Comparison of ENCODE assay signal across 13 mouse cellular contexts in the genomic region with DNA sequence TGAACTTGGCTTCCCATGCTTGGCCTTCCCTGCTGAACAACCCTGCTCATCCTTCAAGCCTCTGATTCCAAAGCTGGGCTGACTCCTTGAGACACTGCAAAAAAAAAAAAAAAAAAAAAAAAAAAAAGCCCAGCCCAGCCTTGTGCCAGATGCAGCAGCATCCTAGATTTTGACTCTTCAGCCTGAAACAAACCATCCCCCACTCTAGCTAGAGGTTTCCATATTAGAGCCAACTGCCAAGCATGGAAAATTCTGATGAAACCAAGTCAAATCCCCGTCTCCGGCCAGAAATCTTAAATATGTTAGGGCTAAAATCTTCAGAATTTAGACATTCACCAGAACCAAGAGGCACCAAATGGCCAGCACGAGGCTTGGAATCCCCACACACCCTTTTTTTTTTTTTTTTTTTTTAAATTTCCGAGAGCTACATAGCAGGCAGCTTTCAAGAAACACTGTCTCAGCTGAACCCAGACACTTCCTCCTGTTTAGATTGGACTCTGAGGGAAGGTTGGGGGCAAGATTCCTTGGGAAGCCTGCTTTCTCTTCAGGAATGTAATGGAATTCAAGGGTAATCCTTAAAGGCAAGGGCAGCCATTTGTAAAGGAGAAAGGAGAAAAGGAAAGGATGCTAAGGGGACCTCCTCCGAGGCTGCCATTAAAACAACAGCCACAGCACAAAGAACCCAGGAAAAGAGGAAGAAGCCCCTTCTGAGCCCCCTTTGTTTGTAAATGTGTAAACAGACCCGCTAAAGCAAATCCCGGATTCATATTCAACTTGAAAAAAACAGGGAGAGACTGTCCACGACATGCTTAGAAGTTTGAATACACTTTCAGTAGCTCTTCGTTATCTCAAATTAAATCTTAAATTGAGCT.
DNase-seq lines count a peak whose midpoint lies in the region; ATAC-seq lines count a peak whose summit lies in the region.
"Had no signal": no experiment of that assay in that cellular context is flagged by ENCODE, and none has a peak within 500 bp of the region (broad histone marks: within the 10 kb centered on the region; RNA-seq: fewer than 3 reads in every experiment).

No protein-coding gene starts in this region.

- WGBS in heart, embryonic 13.5 days = 36% methylated on average over 9 of the region's 9 CpGs
- 16% methylated on average over 9 of the region's 9 CpGs for WGBS in midbrain, embryonic 12.5 days
- WGBS in midbrain, embryonic 16.5 days = 14% methylated on average over 9 of the region's 9 CpGs
- WGBS in intestine, embryonic 16.5 days = 25% methylated on average over 9 of the region's 9 CpGs

- no peaks in the 10 kb centered on the region for H3K9me3 ChIP-seq in heart, embryonic 13.5 days
- H3K9me3 ChIP-seq in midbrain, embryonic 12.5 days = no peaks in the 10 kb centered on the region
- no peaks in the 10 kb centered on the region for H3K9me3 ChIP-seq in midbrain, embryonic 16.5 days (replicated peaks; ENCODE audit: control insufficient read depth, low read length, poor library complexity, severe bottlenecking)
- no peaks in the 10 kb centered on the region for H3K9me3 ChIP-seq in intestine, embryonic 16.5 days (ENCODE audit: control insufficient read depth, low read length)

- no peak overlapping the region for H3K4me3 ChIP-seq in heart, embryonic 13.5 days
- no peak overlapping the region for H3K4me3 ChIP-seq in midbrain, embryonic 12.5 days
- no peak overlapping the region for H3K4me3 ChIP-seq in midbrain, embryonic 16.5 days (ENCODE audit: low read depth, low read length)
- H3K4me3 ChIP-seq in intestine, embryonic 16.5 days (ENCODE audit: low read length) = no peak overlapping the region

- ATAC-seq in heart, embryonic 13.5 days (ENCODE audit: extremely low read depth, insufficient number of reproducible peaks, low FRiP score, low TSS enrichment) = no peak
- ATAC-seq in midbrain, embryonic 12.5 days (ENCODE audit: low FRiP score, low read depth) = no peak
- no peak for ATAC-seq in midbrain, embryonic 16.5 days
- ATAC-seq in intestine, embryonic 16.5 days = peak; percentile 55
- ATAC-seq: CD4-positive, CD25-positive, alpha-beta regulatory T cell, adult 4 months had no signal

- H3K27me3 ChIP-seq in heart, embryonic 13.5 days (replicated peaks) = no peaks in the 10 kb centered on the region
- peaks cover 35% of the 10 kb centered on the region for H3K27me3 ChIP-seq in midbrain, embryonic 12.5 days
- H3K27me3 ChIP-seq in midbrain, embryonic 16.5 days (ENCODE audit: control insufficient read depth, insufficient read depth, low read depth, low read length) = no peaks in the 10 kb centered on the region; the same call in 1 of the 2 replicates
- no peaks in the 10 kb centered on the region for H3K27me3 ChIP-seq in intestine, embryonic 16.5 days (replicated peaks; ENCODE audit: control insufficient read depth, insufficient read depth, low read length)

- intact Hi-C loops in heart, postnatal 14 days (cut with DNase I) = no loop called here

- H3K36me3 ChIP-seq in heart, embryonic 13.5 days = no peaks in the 10 kb centered on the region
- no peaks in the 10 kb centered on the region for H3K36me3 ChIP-seq in midbrain, embryonic 12.5 days
- no peaks in the 10 kb centered on the region for H3K36me3 ChIP-seq in midbrain, embryonic 16.5 days (ENCODE audit: control insufficient read depth, insufficient read depth, low read length)
- H3K36me3 ChIP-seq in intestine, embryonic 16.5 days (ENCODE audit: control insufficient read depth, insufficient read depth, low read length) = no peaks in the 10 kb centered on the region

- H3K4me1 ChIP-seq in heart, embryonic 13.5 days = peaks cover 47% of the 10 kb centered on the region
- H3K4me1 ChIP-seq in midbrain, embryonic 12.5 days = peaks cover 22% of the 10 kb centered on the region
- 0 out of 2 replicates have a peak, but pooled peaks cover 4% of the 10 kb centered on the region for H3K4me1 ChIP-seq in midbrain, embryonic 16.5 days (ENCODE audit: control insufficient read depth, insufficient read depth, low read length)
- peaks cover 15% of the 10 kb centered on the region for H3K4me1 ChIP-seq in intestine, embryonic 16.5 days (ENCODE audit: control insufficient read depth, insufficient read depth, low read length)

- no peak for DNase-seq in heart, postnatal 14 days
- DNase-seq in T-cell, adult 2 months (ENCODE audit: low spot score) = no peak
- DNase-seq in ovary, postnatal 10 days (ENCODE audit: low spot score) = no peak
- DNase-seq in cerebellum, postnatal 4 days (ENCODE audit: low spot score in 2 of 2) = no peak
- DNase-seq: cerebellum, postnatal 14 days; gastrocnemius, postnatal 36 days; kidney, adult 11 months; thymus, adult 2 months had no signal

- no peak overlapping the region for H3K4me2 ChIP-seq in heart, embryonic 13.5 days
- peak overlapping the region; percentile 27; the same call in 1 of the 2 replicates for H3K4me2 ChIP-seq in midbrain, embryonic 12.5 days (replicated peaks)
- H3K4me2 ChIP-seq in midbrain, embryonic 16.5 days (ENCODE audit: low read length) = no peak overlapping the region
- H3K4me2 ChIP-seq in intestine, embryonic 16.5 days (ENCODE audit: low read depth, low read length) = 0 out of 2 replicates have a peak overlapping the region, but pooled peaks have one; percentile 5

- H3K27ac ChIP-seq in heart, embryonic 13.5 days (replicated peaks) = peak overlapping the region; percentile 32; the same call in 1 of the 2 replicates
- 0 out of 2 replicates have a peak overlapping the region, but pooled peaks have one; percentile 10 for H3K27ac ChIP-seq in midbrain, embryonic 12.5 days (replicated peaks)
- H3K27ac ChIP-seq in midbrain, embryonic 16.5 days (ENCODE audit: low read length) = no peak overlapping the region
- H3K27ac ChIP-seq in intestine, embryonic 16.5 days (ENCODE audit: low read length) = peak overlapping the region; percentile 73

- H3K9ac ChIP-seq in heart, embryonic 13.5 days = no peak overlapping the region
- H3K9ac ChIP-seq in midbrain, embryonic 12.5 days (replicated peaks) = no peak overlapping the region
- H3K9ac ChIP-seq in midbrain, embryonic 16.5 days (ENCODE audit: low read depth, low read length) = no peak overlapping the region
- no peak overlapping the region for H3K9ac ChIP-seq in intestine, embryonic 16.5 days (ENCODE audit: low read depth, low read length)

Comparison
In these comparisons a context has a peak if more than half of its experiments do, and no peak if none do; other contexts are left out.
1. H3K4me2 ChIP-seq: peak in midbrain, embryonic 12.5 days (single experiment) and intestine, embryonic 16.5 days (single experiment); none in heart, embryonic 13.5 days (single experiment) and midbrain, embryonic 16.5 days (single experiment).